Mouse (Mus musculus) lung, embryonic 14.5 days (tissue): ENCODE measurements around the gene Mast3. TPM values are rescaled to one million over a fixed set of nuclear protein-coding genes. Genes with fewer than 3 reads are reported as not detected.

Source experiments
- ATAC-seq: fragments of 200-750 bp; cut with Nextera tagmentation; 2 replicates; pipeline ENCODE4 v1.8.0; 2017; ENCODE audit warnings: mild to moderate bottlenecking, moderate TSS enrichment, moderate library complexity; ENCODE audit not compliant: insufficient read depth
- DNase-seq: peaks from one replicate; pipeline ENCODE4 v3.0.0-alpha.2; 2015
- H3K27ac ChIP-seq: fragments of 300-500 bp; sonication (generic); 2 replicates; pipeline ENCODE4 v1.5.1; 2014; ENCODE audit warnings: low read depth, mild to moderate bottlenecking, moderate library complexity
- H3K27me3 ChIP-seq: fragments of 300-500 bp; sonication (generic); 2 replicates; pipeline ENCODE4 v1.6.1; 2014; ENCODE audit warnings: low read length, control low read depth; ENCODE audit not compliant: insufficient read depth
- H3K36me3 ChIP-seq: fragments of 300-500 bp; sonication (generic); 2 replicates; pipeline ENCODE4 v1.6.1; 2014; ENCODE audit warnings: control low read depth; ENCODE audit not compliant: insufficient read depth
- H3K4me1 ChIP-seq: fragments of 300-500 bp; sonication (generic); 2 replicates; pipeline ENCODE4 v1.6.1; 2014; ENCODE audit warnings: antibody characterized with exemption, control low read depth; ENCODE audit not compliant: insufficient read depth
- H3K4me2 ChIP-seq: fragments of 300-500 bp; sonication (generic); 2 replicates; pipeline ENCODE4 v1.6.1; 2014; ENCODE audit warnings: mild to moderate bottlenecking
- H3K4me3 ChIP-seq: fragments of 300-500 bp; sonication (generic); 2 replicates; pipeline ENCODE4 v1.5.1; 2014; ENCODE audit warnings: low read depth, low read length
- H3K9ac ChIP-seq: fragments of 300-500 bp; sonication (generic); 2 replicates; pipeline ENCODE4 v1.6.1; 2014
- H3K9me3 ChIP-seq: fragments of 300-500 bp; sonication (generic); 2 replicates; pipeline ENCODE4 v1.6.1; 2016; ENCODE audit warnings: low read depth, low read length, control low read depth
- CTCF ChIP-seq: IDR thresholded peaks from 2 replicates; pipeline ENCODE4 v1.5.1; 2016; ENCODE audit warnings: antibody characterized with exemption, low read depth
- WGBS: fragments of 180-500 bp; shearing (Covaris S2); extraction: QIAGEN DNeasy Blood & Tissue Kit; methylation state at CpG from one replicate; pipeline ENCODE4 v1.1.7; 2014; 5-methylcytosine and 5-hydroxymethylcytosine counted together
- polyA plus RNA-seq: library from polyadenylated mRNA; unstranded; fragments of >200 nt; fragmentation: Nextera tagmentation; extraction: Ambion mirVana; gene quantifications from 2 replicates; pipeline ENCODE4 v1.2.1, GENCODE M21; 2014

Gene Mast3
- polyA plus RNA-seq, 1 experiment from 2014 or later = 18.0 TPM

DNA sequence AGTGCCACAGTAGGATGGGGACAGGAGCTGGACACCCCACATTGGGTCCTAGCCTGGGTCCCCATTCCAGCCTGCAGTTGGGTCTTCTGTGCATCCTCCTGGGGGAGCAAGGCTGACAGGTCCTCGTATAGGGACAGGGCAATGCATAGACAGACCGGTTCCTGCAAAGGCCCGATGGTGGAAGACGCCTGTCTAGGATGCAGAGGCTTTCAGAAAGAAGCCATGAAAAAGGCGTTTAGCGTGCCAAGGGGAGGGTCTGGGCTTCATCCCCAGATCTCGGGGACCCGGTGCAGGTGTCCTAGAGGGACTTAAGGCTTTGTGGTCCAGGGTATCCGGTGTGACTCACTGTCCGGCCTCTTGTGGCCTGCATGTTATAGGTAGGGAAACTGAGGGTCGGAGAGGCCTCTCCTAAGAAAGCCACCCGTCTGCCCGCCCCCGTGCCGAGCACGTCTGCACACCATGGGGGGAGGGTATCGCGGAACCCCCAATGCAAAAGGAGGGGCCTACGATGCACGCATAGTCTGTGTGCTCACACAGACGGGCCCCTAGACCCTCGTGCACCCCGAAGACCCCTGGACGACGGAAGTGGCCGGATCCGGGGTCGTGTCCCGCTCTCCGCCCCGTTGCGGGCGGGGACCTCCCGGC is 28.9 kb downstream of the Mast3 start:
- Histone ChIP-seq H3K36me3 (peaks cover 67% of the 10 kb centered on the region), H3K4me3 (peak overlapping the region; percentile 90), H3K4me2 (peak overlapping the region; percentile 89), H3K9ac (peak overlapping the region; percentile 93), H3K9me3 (no peaks in the 10 kb centered on the region), H3K27me3 (no peaks in the 10 kb centered on the region), H3K4me1 (peaks cover 17% of the 10 kb centered on the region), H3K27ac (peak overlapping the region; percentile 99; the same call in 1 of the 2 replicates)
- DNase-seq (peak; percentile 34), ATAC-seq (peak; percentile 15; the same call in 1 of the 2 replicates)
- TF ChIP-seq CTCF = no peak
- WGBS = 5% methylated on average over 24 of the region's 34 CpGs

DNA sequence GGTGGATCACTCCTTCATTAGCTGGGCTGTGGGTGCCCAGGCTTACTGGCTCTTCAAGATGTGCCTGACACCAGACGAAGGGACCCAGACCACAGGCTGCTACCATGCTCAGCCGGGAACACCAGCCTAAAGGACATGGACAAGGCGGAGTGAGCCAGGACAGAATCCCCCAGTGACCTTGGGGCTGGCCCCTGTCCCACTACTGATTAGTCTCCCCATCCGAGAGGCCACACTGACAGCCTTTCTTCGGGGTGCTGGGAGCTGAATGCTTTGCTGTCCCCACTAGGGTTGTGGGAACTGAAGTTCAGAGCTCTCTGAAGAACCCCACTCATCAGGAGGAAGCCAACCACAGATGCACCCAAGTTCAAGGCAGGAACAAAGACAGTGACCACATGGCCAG is 29.6 kb downstream of the Mast3 start:
- Histone ChIP-seq H3K9ac (peak overlapping the region; percentile 93), H3K27ac (no peak overlapping the region), H3K4me3 (peak overlapping the region; percentile 90), H3K4me1 (peaks cover 17% of the 10 kb centered on the region), H3K4me2 (peak overlapping the region; percentile 89), H3K36me3 (peaks cover 67% of the 10 kb centered on the region), H3K9me3 (no peaks in the 10 kb centered on the region), H3K27me3 (no peaks in the 10 kb centered on the region)
- 81% methylated on average over 5 of the region's 5 CpGs for WGBS
- DNase-seq (no peak), ATAC-seq (no peak)
- no peak for TF ChIP-seq CTCF

DNA sequence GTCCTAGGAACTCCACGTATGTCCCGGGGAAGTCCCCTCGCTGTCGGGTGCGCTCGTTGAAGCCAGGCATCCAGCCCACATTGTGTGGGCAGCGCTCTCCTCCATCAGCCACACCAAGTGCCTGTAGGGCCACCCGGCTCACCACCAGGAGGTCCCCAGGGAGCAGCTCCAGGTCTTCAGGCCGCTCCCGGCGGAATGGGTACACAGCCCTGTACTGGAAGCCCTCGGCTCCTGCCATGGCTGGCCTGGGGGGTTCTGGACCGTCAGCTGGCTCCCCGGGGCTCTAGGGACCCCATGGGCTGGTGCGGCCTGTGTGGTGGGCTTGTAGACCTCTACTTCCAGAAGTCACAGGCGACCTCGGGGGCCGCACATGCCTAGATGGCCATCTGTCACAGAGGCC is 30.1 kb downstream of the Mast3 start:
- DNase-seq (no peak), ATAC-seq (no peak)
- peak overlapping the region; percentile 72; the same call in 1 of the 2 replicates for H3K27ac ChIP-seq
- no peak overlapping the region for H3K9ac ChIP-seq
- H3K27me3 ChIP-seq = no peaks in the 10 kb centered on the region
- peak overlapping the region; percentile 4; the same call in 1 of the 2 replicates for H3K4me2 ChIP-seq
- H3K9me3 ChIP-seq = no peaks in the 10 kb centered on the region
- H3K36me3 ChIP-seq = peaks cover 67% of the 10 kb centered on the region
- peaks cover 17% of the 10 kb centered on the region for H3K4me1 ChIP-seq
- no peak for TF ChIP-seq CTCF
- WGBS = 93% methylated on average over 18 of the region's 18 CpGs
- 0 out of 2 replicates have a peak overlapping the region, but pooled peaks have one; percentile 2 for H3K4me3 ChIP-seq

DNA sequence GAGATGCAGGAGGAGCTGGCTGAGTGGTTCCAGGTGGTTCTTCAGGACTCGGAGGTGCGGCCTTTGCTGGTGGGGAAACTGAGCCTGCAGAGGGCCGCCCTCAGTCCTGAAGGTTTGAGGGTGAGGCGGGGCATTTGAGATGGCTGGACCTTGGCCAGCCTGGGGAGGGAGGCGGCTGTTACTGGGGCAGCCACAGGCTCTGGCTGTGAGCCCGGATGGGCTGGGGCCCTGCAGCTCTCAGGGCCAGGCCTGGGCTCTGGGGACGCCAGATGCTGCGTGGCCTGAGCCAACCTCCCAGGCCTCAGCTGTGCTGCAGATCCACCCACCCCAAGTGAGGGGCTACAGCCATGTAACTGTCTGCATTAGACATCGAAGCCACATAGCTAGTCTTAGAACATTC is 31.0 kb downstream of the Mast3 start:
- ATAC-seq (peak; percentile 20), DNase-seq (peak; percentile 88)
- Histone ChIP-seq H3K27ac (peak overlapping the region; percentile 72), H3K36me3 (peaks cover 67% of the 10 kb centered on the region), H3K4me3 (no peak overlapping the region), H3K27me3 (no peaks in the 10 kb centered on the region), H3K9ac (peak overlapping the region; percentile 42), H3K4me1 (peaks cover 17% of the 10 kb centered on the region), H3K9me3 (no peaks in the 10 kb centered on the region), H3K4me2 (peak overlapping the region; percentile 37)
- WGBS = 42% methylated on average over 9 of the region's 9 CpGs
- no peak for TF ChIP-seq CTCF

DNA sequence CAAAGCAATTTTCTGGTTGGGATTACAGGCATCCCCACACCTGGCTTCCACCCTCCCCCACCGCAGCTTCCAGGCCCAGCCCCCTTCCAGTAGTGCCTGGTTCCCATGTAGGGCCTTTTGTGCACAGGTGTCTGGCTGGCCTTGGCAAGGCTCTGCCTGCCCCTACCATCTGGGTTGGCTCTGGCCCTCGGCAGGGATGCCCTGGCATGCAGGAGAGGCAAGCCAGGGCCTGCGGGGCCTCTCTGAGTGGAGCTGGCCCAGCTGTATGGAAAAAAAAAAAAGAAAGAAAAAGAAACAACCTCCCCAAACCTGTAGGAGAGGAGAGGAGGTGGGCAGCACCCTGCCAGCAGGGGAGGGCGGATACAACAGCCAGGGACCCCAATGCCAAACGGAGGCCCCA is 31.4 kb downstream of the Mast3 start:
- H3K9me3 ChIP-seq = no peaks in the 10 kb centered on the region
- peak overlapping the region; percentile 37 for H3K4me2 ChIP-seq
- peaks cover 17% of the 10 kb centered on the region for H3K4me1 ChIP-seq
- WGBS = 77% methylated on average over 5 of the region's 5 CpGs
- DNase-seq = no peak
- TF ChIP-seq CTCF = no peak
- H3K27ac ChIP-seq = peak overlapping the region; percentile 54
- H3K4me3 ChIP-seq = no peak overlapping the region
- peaks cover 68% of the 10 kb centered on the region for H3K36me3 ChIP-seq
- H3K9ac ChIP-seq = peak overlapping the region; percentile 42
- no peak for ATAC-seq
- no peaks in the 10 kb centered on the region for H3K27me3 ChIP-seq

DNA sequence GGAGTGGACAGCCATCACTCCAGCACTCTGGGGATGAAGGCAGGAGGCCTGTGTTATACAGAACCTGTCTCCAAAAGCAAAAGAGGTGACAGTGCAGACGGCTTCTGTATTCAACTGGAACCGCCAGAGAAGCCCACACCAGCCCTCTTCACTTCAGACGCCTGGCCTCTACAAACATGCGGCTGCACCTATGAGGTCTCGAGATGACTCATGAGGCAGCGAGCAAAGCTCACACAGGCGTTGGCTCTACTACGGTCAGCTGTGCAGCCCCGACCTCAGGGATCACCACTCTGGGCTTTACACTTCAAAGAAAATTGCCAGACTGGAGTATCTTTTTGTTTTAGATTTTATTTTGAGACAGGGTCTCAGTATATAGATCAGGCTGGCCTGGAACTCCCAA is 32.0 kb downstream of the Mast3 start:
- TF ChIP-seq CTCF = no peak
- H3K4me2 ChIP-seq = no peak overlapping the region
- H3K9ac ChIP-seq = no peak overlapping the region
- DNase-seq (no peak), ATAC-seq (no peak)
- H3K4me1 ChIP-seq = peaks cover 14% of the 10 kb centered on the region
- H3K9me3 ChIP-seq = no peaks in the 10 kb centered on the region
- H3K27ac ChIP-seq = no peak overlapping the region; the same call in 1 of the 2 replicates
- H3K4me3 ChIP-seq = no peak overlapping the region
- H3K36me3 ChIP-seq = peaks cover 69% of the 10 kb centered on the region
- WGBS = 73% methylated on average over 9 of the region's 9 CpGs
- no peaks in the 10 kb centered on the region for H3K27me3 ChIP-seq

DNA sequence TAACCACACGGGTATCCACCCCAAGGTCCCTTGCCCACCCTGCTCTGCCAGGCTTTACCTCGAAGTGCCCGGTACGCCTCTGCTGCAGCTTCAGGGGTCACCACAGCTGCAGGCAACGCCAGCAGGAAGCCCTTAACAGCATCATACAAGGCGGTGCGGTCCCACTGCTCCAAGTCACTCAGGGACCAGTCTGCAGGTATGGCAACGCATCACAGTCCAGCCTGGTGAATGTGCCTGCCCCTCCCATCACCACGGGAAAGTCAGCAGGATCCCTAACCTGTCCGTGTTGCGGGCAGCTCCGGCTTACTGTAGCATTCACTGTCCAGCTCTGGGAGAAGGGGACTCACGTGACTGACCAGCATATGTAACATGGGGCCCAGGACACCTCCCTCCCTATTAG is 32.8 kb downstream of the Mast3 start:
- no peak overlapping the region for H3K9ac ChIP-seq
- H3K27ac ChIP-seq = no peak overlapping the region
- 90% methylated on average over 13 of the region's 13 CpGs for WGBS
- DNase-seq = no peak
- H3K27me3 ChIP-seq = no peaks in the 10 kb centered on the region
- no peak overlapping the region; the same call in 1 of the 2 replicates for H3K4me3 ChIP-seq
- no peak overlapping the region for H3K4me2 ChIP-seq
- H3K9me3 ChIP-seq = no peaks in the 10 kb centered on the region
- peaks cover 72% of the 10 kb centered on the region for H3K36me3 ChIP-seq
- TF ChIP-seq CTCF = no peak
- ATAC-seq = no peak
- H3K4me1 ChIP-seq = peaks cover 11% of the 10 kb centered on the region
